Mouse (Mus musculus) c-Kit-positive CD71-positive TER-119-positive erythroid progenitor cells, embryonic 14.5 days (primary cell): ENCODE results near the gene Ddx54.
A peak's percentile ranks its signal among the peaks of the same experiment; 100 is the strongest.

Experiments
- DNase-seq: peaks from one replicate; pipeline ENCODE4 v3.0.0-alpha.2; 2013; ENCODE audit warnings: low spot score

Gene Ddx54

GRCm38 (mm10) chr5:120612442-120612821, at the start of gene Ddx54, which contains the start of gene Rita1:
Ddx54 (plus strand) TSS chr5:120612739.
Rita1 (minus strand) TSS chr5:120612589.
- DNase-seq = peak; percentile 96

DNA sequence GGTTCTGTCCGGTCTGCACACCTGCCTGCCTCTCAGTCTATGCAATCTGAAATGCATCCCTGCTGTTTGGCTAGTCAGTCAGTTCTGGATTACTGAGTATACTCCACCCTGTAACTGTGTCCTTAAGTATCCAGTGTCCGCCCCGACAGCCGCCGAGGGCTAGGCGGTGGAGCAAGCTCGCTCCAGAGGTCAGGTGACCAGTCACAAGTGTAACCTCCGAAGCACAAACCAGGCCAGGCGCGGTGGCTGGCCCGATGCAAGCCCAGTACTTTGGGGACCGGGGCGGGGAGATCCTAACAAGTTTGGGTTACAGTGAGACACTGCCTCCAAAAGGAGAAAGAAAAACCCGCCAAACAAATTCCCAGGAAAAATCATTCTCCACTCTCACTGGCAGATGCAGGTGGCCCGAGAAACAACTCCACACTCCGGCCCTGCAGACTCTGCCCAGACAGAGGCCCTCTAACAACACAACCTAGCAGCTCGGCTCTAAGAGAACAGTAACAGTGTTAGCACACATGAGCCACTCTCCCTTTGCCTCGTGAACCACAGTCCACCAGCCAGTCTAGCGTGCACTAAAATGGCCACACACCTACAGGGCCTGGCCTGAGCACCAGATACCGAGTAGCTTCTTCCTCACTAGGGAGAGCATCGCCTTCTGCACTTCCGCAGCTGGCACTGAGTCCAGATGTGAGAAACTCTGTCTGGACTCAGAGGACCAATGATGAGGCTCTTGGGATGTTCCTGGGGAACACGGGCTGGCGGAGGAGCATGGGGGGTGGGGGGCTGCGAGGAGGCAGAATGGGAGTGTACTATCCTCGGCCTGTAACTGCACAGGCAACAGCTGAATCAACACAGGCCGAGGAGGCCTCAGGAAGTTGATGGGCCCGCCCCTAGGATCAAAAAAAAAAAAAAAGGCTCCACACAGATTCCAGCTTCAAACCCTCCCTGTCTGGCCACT, 49.3 kb upstream of the Ddx54 start:
- no peak for DNase-seq

GRCm38 (mm10) chr5:120563914-120564311, 48.6 kb upstream of the Ddx54 start:
- DNase-seq = no peak

- DNase-seq = no peak
These were observed 47.2 kb upstream of the Ddx54 start for GRCm38 (mm10) chr5:120565171-120565905.

DNA sequence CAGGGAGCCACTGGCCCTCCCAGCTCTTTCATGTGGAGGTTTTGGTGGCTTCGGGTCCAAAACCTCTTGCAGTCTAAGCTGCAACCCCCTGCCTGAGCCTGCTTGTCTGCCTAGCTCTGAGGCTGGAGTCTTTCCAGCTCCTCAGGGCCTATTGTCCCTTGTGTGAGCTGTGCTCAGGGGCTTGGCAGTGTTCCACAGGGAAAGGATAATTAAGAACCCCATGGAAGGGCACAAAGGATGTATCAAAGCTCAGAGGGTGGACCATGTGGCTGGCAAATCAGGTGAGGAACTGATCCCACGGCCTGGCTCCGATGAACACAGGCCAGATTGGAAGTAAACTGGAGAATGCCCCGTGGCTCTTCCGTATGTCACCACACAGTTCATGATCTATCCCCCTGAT, 46.4 kb upstream of the Ddx54 start:
- no peak for DNase-seq

DNA sequence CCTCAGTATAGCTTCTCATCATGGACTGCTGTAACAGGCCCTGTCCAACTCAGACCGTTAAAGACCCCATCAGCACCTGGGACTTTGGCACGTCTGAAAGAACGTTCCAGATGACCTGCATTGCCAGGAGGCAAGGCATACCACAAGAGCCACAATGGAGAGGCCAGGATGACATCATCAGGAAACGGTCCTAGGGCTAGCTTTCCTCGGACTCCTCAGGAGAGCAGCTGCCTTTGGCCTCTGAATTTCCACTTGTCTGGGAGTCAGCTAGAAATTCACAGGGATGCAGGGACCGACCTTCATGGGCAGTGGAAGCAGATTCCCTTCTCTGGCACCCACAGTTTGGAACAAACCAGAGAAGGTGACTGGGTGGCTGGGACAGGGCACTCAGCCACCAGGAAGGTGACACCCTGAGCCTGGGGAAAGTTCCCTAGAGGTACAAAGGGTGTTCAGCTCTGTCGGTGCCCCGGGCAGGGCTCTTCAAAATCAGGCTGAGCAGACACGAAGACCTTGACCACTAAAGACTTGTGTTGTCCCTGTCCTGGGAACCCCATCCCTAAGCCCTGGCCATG, 45.8 kb upstream of the Ddx54 start:
- no peak for DNase-seq

GRCm38 (mm10) chr5:120567253-120567701, 45.3 kb upstream of the Ddx54 start:
- DNase-seq = no peak

DNA sequence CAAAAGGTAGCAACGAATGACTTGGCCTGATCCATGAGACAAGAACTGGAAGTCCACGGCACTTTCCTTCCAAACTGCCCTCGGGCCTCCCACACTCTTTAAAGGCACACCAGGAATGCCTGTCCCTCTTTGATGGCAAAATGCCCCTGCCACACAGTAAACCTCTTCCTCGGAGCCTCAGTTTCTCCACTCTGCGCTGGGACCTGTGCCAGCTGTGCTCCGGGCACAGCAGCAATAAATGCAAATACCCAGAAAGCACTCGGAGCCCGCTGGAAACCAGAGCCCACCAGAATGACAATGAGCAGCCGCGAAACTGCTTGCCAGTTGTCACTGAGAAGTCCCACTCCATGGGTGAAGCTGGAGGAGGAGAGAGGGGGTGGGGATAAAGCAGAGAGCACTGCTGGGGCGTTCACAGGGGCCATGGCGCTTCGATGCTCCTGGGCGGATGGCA, 44.8 kb upstream of the Ddx54 start:
- no peak for DNase-seq

DNA sequence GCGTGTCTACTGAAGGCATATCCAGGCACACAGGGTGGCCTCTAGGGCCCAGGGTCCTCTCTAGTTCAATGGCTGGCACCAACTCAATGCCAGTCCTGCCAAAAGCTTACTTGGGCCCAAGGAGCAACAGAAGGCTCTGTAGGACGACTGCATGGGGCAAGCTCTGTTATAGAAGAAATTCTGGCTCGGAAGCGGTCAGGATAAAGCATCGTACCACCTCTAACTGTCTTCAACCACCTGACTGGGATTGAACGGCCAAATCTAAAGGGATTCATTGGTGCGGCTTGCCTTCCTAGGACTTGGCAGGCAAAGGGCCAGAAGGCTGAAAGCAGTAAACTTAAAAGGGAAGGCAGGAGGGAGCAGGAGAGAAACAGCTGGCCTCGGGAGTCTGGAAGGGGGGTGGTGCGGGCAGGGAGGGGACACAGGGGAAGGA, 44.2 kb upstream of the Ddx54 start:
- DNase-seq = no peak

- no peak for DNase-seq
These were observed 43.6 kb upstream of the Ddx54 start for GRCm38 (mm10) chr5:120568964-120569363.

GRCm38 (mm10) chr5:120569791-120570190, 42.7 kb upstream of the Ddx54 start:
- DNase-seq = no peak

GRCm38 (mm10) chr5:120570289-120570897, 42.1 kb upstream of the Ddx54 start:
- no peak for DNase-seq

DNA sequence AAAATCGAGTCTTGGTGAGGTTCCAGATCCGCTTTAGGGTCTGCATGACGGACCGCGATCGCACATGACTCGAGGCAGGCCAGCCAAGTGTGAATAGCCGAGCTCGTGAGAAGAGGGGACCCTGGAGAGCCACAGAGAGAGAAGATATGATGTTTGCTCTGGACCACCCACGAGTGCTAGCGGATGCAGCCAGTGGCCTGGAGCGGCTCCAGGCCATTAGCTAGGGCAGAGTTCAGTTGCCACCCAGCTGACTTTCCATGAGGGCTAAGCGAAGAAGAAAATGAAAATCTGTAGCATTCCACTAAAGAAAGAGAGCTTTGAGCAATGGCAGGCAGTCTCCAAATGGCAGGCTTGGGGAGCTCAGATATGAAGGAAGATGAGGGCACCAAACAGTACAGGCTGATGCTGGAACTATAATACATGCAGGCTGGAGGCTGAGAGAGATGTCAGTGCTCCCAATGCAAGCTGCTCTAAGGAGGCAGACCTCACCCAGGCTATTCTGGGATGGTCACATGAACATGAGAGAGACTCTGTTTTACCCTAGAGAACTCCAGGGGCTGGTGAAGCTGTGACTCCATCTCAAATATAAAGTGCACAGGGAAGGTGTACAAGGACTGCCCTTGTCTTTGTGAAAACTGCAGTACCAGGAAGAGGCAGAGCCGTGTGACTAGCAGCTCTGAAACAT, 41.3 kb upstream of the Ddx54 start:
- DNase-seq = no peak

DNA sequence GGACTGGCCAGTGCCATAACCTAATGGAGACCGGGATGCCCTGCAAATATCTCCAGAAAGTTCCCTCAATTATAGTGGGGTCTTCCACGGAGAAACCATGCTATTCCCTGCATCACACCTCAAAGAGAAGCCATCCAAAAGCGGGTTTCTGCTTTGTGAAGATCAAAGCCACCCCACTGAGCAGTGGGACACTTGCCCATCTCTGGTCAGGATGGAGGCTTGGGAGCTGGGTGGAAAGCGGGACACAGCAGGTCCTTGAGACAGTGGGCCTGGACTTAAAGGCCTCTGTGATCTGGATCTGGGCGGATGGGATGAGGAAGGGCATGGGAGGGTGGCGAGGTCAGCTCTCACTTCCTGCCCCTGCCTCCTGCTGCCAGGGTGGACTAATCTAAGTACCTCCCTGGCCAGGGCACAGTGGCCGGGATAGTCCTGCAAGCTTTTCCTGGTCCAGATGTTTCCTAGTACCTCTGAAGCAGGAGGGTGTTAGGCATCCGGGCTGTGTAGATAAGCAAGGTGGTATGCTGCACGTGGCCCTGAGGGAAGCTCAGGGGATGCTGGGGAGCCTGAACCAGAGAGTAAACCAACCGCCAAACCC, 38.0 kb upstream of the Ddx54 start:
- DNase-seq = no peak

DNA sequence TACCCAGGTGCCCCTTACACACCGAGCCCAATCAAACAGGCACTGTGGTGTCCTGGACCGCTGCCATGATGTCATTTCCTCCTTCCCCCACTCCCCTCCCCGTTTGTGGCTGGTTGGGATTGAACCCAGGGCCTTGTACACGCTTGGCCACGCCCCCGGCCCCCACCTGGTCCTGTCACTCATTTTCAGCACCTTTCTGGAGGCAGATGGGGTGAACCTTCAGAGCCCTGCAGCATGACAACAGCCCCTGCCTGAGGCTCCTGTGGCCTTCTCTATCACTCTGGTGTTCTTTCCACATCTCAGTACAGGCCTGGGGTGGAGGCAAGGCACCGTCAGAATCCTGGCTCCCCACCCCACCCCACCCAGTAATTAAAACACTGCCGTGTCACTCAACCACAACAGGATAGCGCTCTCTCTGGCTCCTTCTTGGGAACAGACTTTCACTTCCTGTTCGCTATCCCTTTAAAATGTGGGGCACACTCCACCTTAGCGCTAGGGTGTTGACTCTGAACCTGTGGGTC, 35.7 kb upstream of the Ddx54 start:
- DNase-seq = no peak

DNA sequence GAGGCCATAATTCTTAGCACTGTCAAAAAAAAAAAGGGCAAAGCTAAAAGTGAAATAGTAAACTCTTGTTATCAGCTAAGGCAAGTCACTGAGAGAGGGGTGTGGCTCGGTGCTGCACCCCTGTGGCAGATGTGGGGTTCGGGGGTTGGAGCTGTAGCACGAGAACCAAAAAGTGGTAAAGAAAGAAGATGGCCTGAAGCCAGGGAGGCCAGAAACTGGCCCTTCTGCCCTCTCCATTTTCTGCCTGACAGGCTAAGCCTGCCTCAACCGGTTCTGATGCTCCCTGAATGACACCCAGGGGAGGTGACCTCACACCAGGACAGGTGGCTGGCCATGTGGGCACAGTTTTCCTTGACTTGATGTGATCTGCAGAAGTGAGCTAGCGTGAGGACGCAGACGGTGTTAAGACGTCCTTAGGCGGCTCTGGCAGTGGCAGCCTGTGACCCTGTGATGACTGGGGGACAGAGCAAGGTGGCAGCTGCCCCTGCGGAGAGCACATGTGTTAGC, 34.6 kb upstream of the Ddx54 start:
- DNase-seq = peak; percentile 77

DNA sequence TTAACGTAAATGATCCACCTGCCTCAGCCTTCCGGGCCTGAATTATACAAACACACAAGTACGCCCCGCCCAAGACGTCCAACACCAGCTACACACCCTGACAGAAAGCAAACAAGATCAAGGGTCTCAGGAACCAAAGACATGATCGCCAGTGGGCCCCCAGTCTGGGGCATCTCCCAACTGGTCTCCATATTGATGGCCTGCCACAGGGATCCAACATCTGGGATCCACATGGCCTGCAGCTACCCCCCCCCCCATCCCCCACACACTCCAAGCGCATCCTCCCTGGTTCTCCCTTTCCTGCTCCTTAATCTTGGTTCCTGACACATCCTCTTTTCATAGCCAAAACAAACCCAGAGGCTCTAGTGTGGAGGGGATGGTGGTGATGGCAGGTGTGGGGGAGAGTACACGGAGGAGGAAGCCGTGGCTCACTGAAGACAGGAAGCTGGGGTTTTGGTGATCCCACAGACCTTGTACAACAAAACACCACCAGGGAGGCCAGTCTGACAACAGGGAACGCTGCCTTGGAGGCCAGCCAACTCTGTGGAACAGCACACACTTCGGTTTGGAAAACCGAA, 33.9 kb upstream of the Ddx54 start:
- DNase-seq = no peak

DNA sequence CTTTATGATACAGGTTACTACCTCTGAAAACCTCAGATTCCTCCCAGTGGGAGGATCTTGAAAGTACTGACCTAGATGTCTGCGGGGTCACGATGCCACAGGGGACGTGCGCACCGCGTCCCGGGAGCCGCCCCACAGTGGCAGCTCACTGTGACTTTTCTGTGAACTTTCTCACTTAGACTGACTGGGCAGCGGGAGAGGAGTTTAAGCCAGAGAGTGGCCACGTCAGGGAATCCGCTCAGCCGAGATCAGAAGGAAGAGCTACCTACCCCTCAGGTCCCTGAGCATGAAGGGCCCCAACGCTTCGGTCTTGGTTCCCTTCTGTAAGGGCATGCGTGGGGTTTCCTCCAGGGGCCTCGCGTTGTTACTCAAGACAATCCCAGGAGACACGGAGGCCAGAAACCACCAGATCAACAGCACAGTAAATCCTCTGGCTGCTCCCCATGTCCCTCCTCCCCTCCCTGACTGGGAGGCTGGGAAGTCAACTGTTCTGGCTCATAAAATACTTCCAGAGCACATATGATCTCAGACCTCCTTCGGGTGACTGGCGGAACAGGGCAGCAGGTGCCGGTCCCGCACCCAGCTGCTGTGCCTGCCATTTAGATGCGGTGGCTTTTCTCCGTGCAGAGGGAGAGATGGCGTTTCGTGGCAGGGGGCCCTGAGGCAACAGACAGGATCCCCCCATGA, 33.2 kb upstream of the Ddx54 start:
- no peak for DNase-seq

GRCm38 (mm10) chr5:120579898-120580626, 32.5 kb upstream of the Ddx54 start:
- no peak for DNase-seq
